Mouse (Mus musculus): ENCODE results near the gene Tesk2. TPM values are rescaled to one million over a fixed set of nuclear protein-coding genes. Genes with fewer than 3 reads are reported as not detected.

Gene Tesk2
- polyA plus RNA-seq, 1 experiment from 2014 or later = 6.7 TPM

GRCm38 (mm10) chr4:116796442-116797110 lies 75.8 kb downstream of the Tesk2 start:
- peak; percentile 46 for ATAC-seq (ENCODE audit: borderline replicate concordance, extremely low read depth, low FRiP score, low TSS enrichment)
- H3K27ac ChIP-seq = no peak overlapping the region
- no peak overlapping the region for H3K9ac ChIP-seq
- H3K27me3 ChIP-seq = no peaks in the 10 kb centered on the region
- no peaks in the 10 kb centered on the region for H3K9me3 ChIP-seq
- H3K4me2 ChIP-seq = no peak overlapping the region
- H3K4me3 ChIP-seq = no peak overlapping the region
- WGBS = 30% methylated on average over 1 of the region's 1 CpGs
- H3K4me1 ChIP-seq = no peaks in the 10 kb centered on the region
- H3K36me3 ChIP-seq = no peaks in the 10 kb centered on the region

DNA sequence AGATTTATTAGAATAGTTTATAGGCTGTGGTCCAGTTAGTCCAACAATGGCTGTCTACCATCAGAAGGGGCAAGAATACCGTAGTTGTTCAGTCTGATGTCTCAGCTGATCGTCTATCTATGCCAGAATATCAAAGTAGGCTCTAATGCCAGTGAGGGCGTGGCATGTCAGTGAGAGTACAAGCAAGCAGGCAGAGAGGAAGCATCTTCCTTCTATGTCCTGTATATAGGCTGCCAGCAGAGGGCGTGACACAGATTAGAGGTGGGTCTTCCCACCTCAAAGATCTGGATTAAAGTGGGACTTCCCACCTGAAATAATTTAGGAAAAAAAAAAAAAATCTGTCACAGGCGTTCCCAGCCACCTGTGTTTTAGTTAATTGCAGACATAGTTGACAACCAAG lies 79.2 kb downstream of the Tesk2 start:
- no peak overlapping the region for H3K27ac ChIP-seq
- 42% methylated on average over 5 of the region's 5 CpGs for WGBS
- H3K4me3 ChIP-seq = no peak overlapping the region
- no peak for ATAC-seq (ENCODE audit: borderline replicate concordance, extremely low read depth, low FRiP score, low TSS enrichment)
- H3K36me3 ChIP-seq = peaks cover 32% of the 10 kb centered on the region
- H3K4me1 ChIP-seq = no peaks in the 10 kb centered on the region
- H3K9me3 ChIP-seq = no peaks in the 10 kb centered on the region
- no peak overlapping the region for H3K9ac ChIP-seq
- no peak overlapping the region for H3K4me2 ChIP-seq
- no peaks in the 10 kb centered on the region for H3K27me3 ChIP-seq

- Histone ChIP-seq H3K27me3 (no peaks in the 10 kb centered on the region), H3K36me3 (peaks cover 32% of the 10 kb centered on the region), H3K4me2 (peak within 1 kb of the TSS; percentile 72), H3K9me3 (no peaks in the 10 kb centered on the region), H3K4me1 (peaks cover 10% of the 10 kb centered on the region), H3K9ac (peak within 1 kb of the TSS; percentile 89), H3K4me3 (peak within 1 kb of the TSS; percentile 89), H3K27ac (peak within 1 kb of the TSS; percentile 91)
- WGBS = under 1% methylated on average over 58 of the region's 58 CpGs
- ATAC-seq (ENCODE audit: borderline replicate concordance, extremely low read depth, low FRiP score, low TSS enrichment) = peak; percentile 98
Measured at GRCm38 (mm10) chr4:116807197-116808129, 86.7 kb downstream of the Tesk2 start, which contains the start of the genes Toe1 and Mutyh. TSS of gene Toe1 (minus strand) at chr4:116807640. TSS of gene Mutyh (plus strand) at chr4:116807723.

DNA sequence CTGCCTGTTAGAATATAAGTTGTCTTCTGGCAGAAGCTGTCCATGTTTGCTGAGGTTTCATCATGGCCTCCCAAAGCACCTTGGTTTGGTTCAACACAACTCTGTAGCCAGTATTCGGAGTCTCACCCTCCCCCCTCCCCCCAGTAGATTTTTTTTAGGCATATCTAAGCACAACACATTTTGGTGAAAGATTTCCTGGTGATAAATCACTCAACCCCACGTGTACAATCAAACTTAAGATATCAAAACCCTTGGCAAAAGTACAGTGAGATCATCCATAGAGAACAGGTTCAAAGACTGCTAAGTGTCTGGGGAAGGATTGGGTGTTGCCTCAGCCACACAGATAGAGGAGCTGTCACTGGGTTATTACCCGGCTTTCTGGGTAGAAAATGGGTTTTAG lies 90.3 kb downstream of the Tesk2 start:
- no peak overlapping the region for H3K4me2 ChIP-seq

GRCm38 (mm10) chr4:116815276-116815675 lies 94.5 kb downstream of the Tesk2 start:
- Histone ChIP-seq H3K36me3 (0 out of 2 replicates have a peak, but pooled peaks cover 7% of the 10 kb centered on the region), H3K27me3 (peaks cover 10% of the 10 kb centered on the region)
- no peak for ATAC-seq (ENCODE audit: borderline replicate concordance, extremely low read depth, low FRiP score, low TSS enrichment)

More for the DNA sequence above, 90.3 kb downstream of the Tesk2 start:
- Histone ChIP-seq H3K27ac (no peak overlapping the region), H3K9me3 (no peaks in the 10 kb centered on the region), H3K27me3 (no peaks in the 10 kb centered on the region), H3K4me3 (no peak overlapping the region), H3K36me3 (no peaks in the 10 kb centered on the region), H3K9ac (no peak overlapping the region), H3K4me1 (peaks cover 9% of the 10 kb centered on the region)
- ATAC-seq (ENCODE audit: borderline replicate concordance, extremely low read depth, low FRiP score, low TSS enrichment) = no peak
- 55% methylated on average over 3 of the region's 3 CpGs for WGBS

GRCm38 (mm10) chr4:116817486-116817885 lies 96.7 kb downstream of the Tesk2 start:
- H3K4me3 ChIP-seq = no peak overlapping the region
- no peak overlapping the region for H3K4me2 ChIP-seq
- no peak overlapping the region for H3K9ac ChIP-seq
- WGBS = 85% methylated on average over 6 of the region's 6 CpGs
- 0 out of 2 replicates have a peak, but pooled peaks cover 7% of the 10 kb centered on the region for H3K36me3 ChIP-seq
- no peak overlapping the region for H3K27ac ChIP-seq
- ATAC-seq (ENCODE audit: borderline replicate concordance, extremely low read depth, low FRiP score, low TSS enrichment) = no peak
- H3K27me3 ChIP-seq = peaks cover 20% of the 10 kb centered on the region
- H3K4me1 ChIP-seq = peaks cover 8% of the 10 kb centered on the region
- H3K9me3 ChIP-seq = no peaks in the 10 kb centered on the region

More at GRCm38 (mm10) chr4:116815276-116815675, 94.5 kb downstream of the Tesk2 start:
- Histone ChIP-seq H3K27ac (no peak overlapping the region), H3K4me2 (no peak overlapping the region), H3K9me3 (no peaks in the 10 kb centered on the region), H3K4me1 (no peaks in the 10 kb centered on the region), H3K9ac (no peak overlapping the region), H3K4me3 (no peak overlapping the region)
- 87% methylated on average over 5 of the region's 5 CpGs for WGBS

DNA sequence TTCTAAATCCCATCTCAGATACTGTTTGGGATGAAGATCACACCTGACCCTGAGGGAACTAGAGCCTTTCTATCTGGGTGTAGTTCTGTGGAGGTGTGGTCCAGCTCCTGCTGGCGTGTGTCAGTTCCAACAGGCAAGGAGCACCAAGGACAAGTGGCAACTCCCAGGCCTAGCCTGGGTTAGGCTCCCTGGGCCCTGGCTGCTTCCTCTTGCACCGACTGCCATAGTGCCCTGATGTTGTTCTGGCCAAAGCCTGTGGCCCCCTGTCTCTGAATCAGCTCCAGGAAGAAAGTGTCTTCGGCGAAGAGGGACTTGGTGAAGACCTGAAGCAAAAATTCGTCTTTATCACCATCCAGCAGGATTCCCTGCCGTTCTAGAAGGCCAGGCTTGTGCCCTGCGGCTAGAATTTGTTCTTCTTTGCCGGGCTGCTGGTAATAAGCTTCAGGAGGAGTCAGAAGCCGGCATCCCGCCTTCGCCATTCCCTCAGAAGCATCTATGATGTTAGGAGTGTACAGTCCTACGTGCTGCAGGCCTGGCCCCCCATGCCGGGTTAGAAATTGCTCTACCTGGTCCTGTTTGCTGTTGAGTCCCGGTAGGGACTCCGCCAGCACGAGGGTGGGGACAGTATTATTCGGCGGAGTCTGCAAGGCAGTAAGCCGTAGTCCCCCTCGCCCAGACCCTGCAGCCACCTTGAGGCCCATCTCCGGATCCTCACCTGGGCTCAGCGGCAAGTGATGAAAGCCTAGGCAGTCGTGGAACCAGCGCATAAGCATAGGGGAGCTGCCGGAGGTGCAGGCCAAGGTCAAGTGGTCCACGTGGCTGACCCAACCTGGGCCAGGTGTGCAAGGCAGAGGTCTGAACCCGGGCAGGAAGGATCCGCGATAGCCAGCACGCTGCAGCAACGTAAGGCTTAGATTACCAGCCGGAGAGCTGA lies 99.5 kb downstream of the Tesk2 start:
- no peak for ATAC-seq (ENCODE audit: borderline replicate concordance, extremely low read depth, low FRiP score, low TSS enrichment)
- WGBS = 24% methylated on average over 32 of the region's 32 CpGs
- Histone ChIP-seq H3K9me3 (no peaks in the 10 kb centered on the region), H3K9ac (peak overlapping the region; percentile 45; the same call in 1 of the 2 replicates), H3K27ac (no peak overlapping the region), H3K4me2 (peak overlapping the region; percentile 96), H3K27me3 (peaks cover 20% of the 10 kb centered on the region), H3K36me3 (0 out of 2 replicates have a peak, but pooled peaks cover 7% of the 10 kb centered on the region), H3K4me3 (peak overlapping the region; percentile 54), H3K4me1 (peaks cover 11% of the 10 kb centered on the region)

- ATAC-seq (ENCODE audit: borderline replicate concordance, extremely low read depth, low FRiP score, low TSS enrichment) = peak; percentile 74
- Histone ChIP-seq H3K4me2 (peak overlapping the region; percentile 96), H3K9ac (peak overlapping the region; percentile 45), H3K4me3 (peak overlapping the region; percentile 54), H3K27me3 (peaks cover 20% of the 10 kb centered on the region), H3K9me3 (no peaks in the 10 kb centered on the region), H3K36me3 (0 out of 2 replicates have a peak, but pooled peaks cover 7% of the 10 kb centered on the region), H3K4me1 (peaks cover 13% of the 10 kb centered on the region), H3K27ac (no peak overlapping the region)
- under 1% methylated on average over 51 of the region's 51 CpGs for WGBS
Measured at GRCm38 (mm10) chr4:116820902-116821693, 100.3 kb downstream of the Tesk2 start.

GRCm38 (mm10) chr4:116821694-116822016 lies 100.9 kb downstream of the Tesk2 start, which contains the start of gene Hpdl:
TSS of gene Hpdl (minus strand) at chr4:116821707.
- peak within 1 kb of the TSS; percentile 96 for H3K4me2 ChIP-seq
- H3K36me3 ChIP-seq = 0 out of 2 replicates have a peak, but pooled peaks cover 3% of the 10 kb centered on the region

GRCm38 (mm10) chr4:116824541-116825004 lies 103.8 kb downstream of the Tesk2 start:
- under 1% methylated on average over 29 of the region's 29 CpGs for WGBS
- Histone ChIP-seq H3K4me1 (peaks cover 13% of the 10 kb centered on the region), H3K4me2 (peak overlapping the region; percentile 83), H3K9ac (peak overlapping the region; percentile 69), H3K36me3 (no peaks in the 10 kb centered on the region), H3K9me3 (no peaks in the 10 kb centered on the region), H3K4me3 (peak overlapping the region; percentile 58), H3K27me3 (peaks cover 16% of the 10 kb centered on the region), H3K27ac (peak overlapping the region; percentile 34; the same call in 1 of the 2 replicates)
- ATAC-seq (ENCODE audit: borderline replicate concordance, extremely low read depth, low FRiP score, low TSS enrichment) = peak; percentile 15; the same call in 1 of the 2 replicates

More at GRCm38 (mm10) chr4:116821694-116822016, 100.9 kb downstream of the Tesk2 start, which contains the start of gene Hpdl:
- peak within 1 kb of the TSS; percentile 54 for H3K4me3 ChIP-seq
- no peak within 1 kb of the TSS for H3K27ac ChIP-seq
- no peak; the same call in 1 of the 2 replicates for ATAC-seq (ENCODE audit: borderline replicate concordance, extremely low read depth, low FRiP score, low TSS enrichment)
- peaks cover 13% of the 10 kb centered on the region for H3K4me1 ChIP-seq
- 11% methylated on average over 9 of the region's 9 CpGs for WGBS
- H3K9me3 ChIP-seq = no peaks in the 10 kb centered on the region
- H3K27me3 ChIP-seq = peaks cover 20% of the 10 kb centered on the region
- peak within 1 kb of the TSS; percentile 45 for H3K9ac ChIP-seq

All from lung, embryonic 15.5 days (tissue).